Comparison of ENCODE assay signal across 24 mouse cellular contexts in genomic region chr5:113347593-113347992, GRCm38 (mm10). TPM values are rescaled to one million over a fixed set of nuclear protein-coding genes. Genes with fewer than 3 reads are reported as not detected.
DNase-seq lines count a peak whose midpoint lies in the region; ATAC-seq lines count a peak whose summit lies in the region.
"Had no signal": no experiment of that assay in that cellular context is flagged by ENCODE, and none has a peak within 500 bp of the region (broad histone marks: within the 10 kb centered on the region; RNA-seq: fewer than 3 reads in every experiment).

No protein-coding gene starts in this region.

- WGBS in hindbrain, embryonic 13.5 days: 24% methylated on average over 12 of the region's 12 CpGs
- WGBS in hindbrain, embryonic 10.5 days: 29% methylated on average over 12 of the region's 12 CpGs
- 29% methylated on average over 12 of the region's 12 CpGs for WGBS in embryonic facial prominence, embryonic 10.5 days

- H3K4me1 ChIP-seq in hindbrain, embryonic 13.5 days (replicated peaks): peaks cover 59% of the 10 kb centered on the region
- H3K4me1 ChIP-seq in hindbrain, embryonic 10.5 days (replicated peaks): peaks cover 72% of the 10 kb centered on the region
- peaks cover 41% of the 10 kb centered on the region for H3K4me1 ChIP-seq in embryonic facial prominence, embryonic 10.5 days
- H3K4me1 ChIP-seq: heart, embryonic 13.5 days had no signal

- DNase-seq in hindbrain, embryonic 10.5 days (ENCODE audit: low spot score): no peak
- peak; percentile 62 for DNase-seq in retina, postnatal 1 day
- no peak for DNase-seq in retina, embryonic 14.5 days (ENCODE audit: low spot score)
- peak; percentile 67 for DNase-seq in ES-CJ7 (ENCODE audit: low read depth, low spot score)
- DNase-seq in embryonic facial prominence, embryonic 10.5 days (ENCODE audit: low spot score): peak; percentile 15
- DNase-seq in ovary, adult 18-20 months (ENCODE audit: low spot score): no peak
- DNase-seq: adrenal gland, adult 8-10 months; cerebellum, adult 11 months; cerebellum, adult 8-10 months; cerebellum, postnatal 14 days; embryo, embryonic 11 days; gastrocnemius, postnatal 36 days; heart, adult 11 months; heart, postnatal 36 days had no signal

- peak overlapping the region; percentile 10; the same call in 1 of the 2 replicates for H3K4me2 ChIP-seq in hindbrain, embryonic 13.5 days
- H3K4me2 ChIP-seq: embryonic facial prominence, embryonic 12.5 days; forebrain, embryonic 12.5 days; heart, embryonic 13.5 days; hindbrain, embryonic 12.5 days had no signal

- no peak for ATAC-seq in hindbrain, embryonic 13.5 days (ENCODE audit: low FRiP score)
- ATAC-seq: hindbrain, postnatal 0 days; Patski had no signal

- peaks cover 81% of the 10 kb centered on the region for H3K27me3 ChIP-seq in hindbrain, embryonic 13.5 days
- H3K27me3 ChIP-seq in hindbrain, embryonic 10.5 days (ENCODE audit: insufficient read depth, poor library complexity, severe bottlenecking): peaks cover 95% of the 10 kb centered on the region
- peaks cover 96% of the 10 kb centered on the region for H3K27me3 ChIP-seq in embryonic facial prominence, embryonic 10.5 days (replicated peaks; ENCODE audit: low read depth, poor library complexity, severe bottlenecking)

- no peaks in the 10 kb centered on the region for H3K9me3 ChIP-seq in hindbrain, embryonic 13.5 days
- H3K9me3 ChIP-seq in hindbrain, embryonic 10.5 days: no peaks in the 10 kb centered on the region
- H3K9me3 ChIP-seq in embryonic facial prominence, embryonic 10.5 days: no peaks in the 10 kb centered on the region
- H3K9me3 ChIP-seq: embryonic facial prominence, embryonic 12.5 days; forebrain, embryonic 12.5 days; heart, embryonic 13.5 days; hindbrain, embryonic 12.5 days had no signal

- no peak overlapping the region for H3K4me3 ChIP-seq in hindbrain, embryonic 13.5 days
- no peak overlapping the region for H3K4me3 ChIP-seq in hindbrain, embryonic 10.5 days
- H3K4me3 ChIP-seq in embryonic facial prominence, embryonic 10.5 days: no peak overlapping the region
- H3K4me3 ChIP-seq: embryonic facial prominence, embryonic 12.5 days; forebrain, embryonic 12.5 days; heart, embryonic 13.5 days; hindbrain, embryonic 12.5 days had no signal

- no peaks in the 10 kb centered on the region for H3K36me3 ChIP-seq in hindbrain, embryonic 13.5 days
- no peaks in the 10 kb centered on the region for H3K36me3 ChIP-seq in hindbrain, embryonic 10.5 days
- H3K36me3 ChIP-seq in embryonic facial prominence, embryonic 10.5 days (replicated peaks): no peaks in the 10 kb centered on the region
- H3K36me3 ChIP-seq: embryonic facial prominence, embryonic 12.5 days; forebrain, embryonic 12.5 days; heart, embryonic 13.5 days; hindbrain, embryonic 12.5 days had no signal

- H3K9ac ChIP-seq in hindbrain, embryonic 13.5 days: no peak overlapping the region
- H3K9ac ChIP-seq: embryonic facial prominence, embryonic 12.5 days; forebrain, embryonic 12.5 days; heart, embryonic 13.5 days; hindbrain, embryonic 12.5 days had no signal

- no peak overlapping the region for H3K27ac ChIP-seq in hindbrain, embryonic 13.5 days
- no peak overlapping the region for H3K27ac ChIP-seq in hindbrain, embryonic 10.5 days
- no peak overlapping the region for H3K27ac ChIP-seq in embryonic facial prominence, embryonic 10.5 days (replicated peaks)
- H3K27ac ChIP-seq: embryonic facial prominence, embryonic 12.5 days; forebrain, embryonic 12.5 days; heart, embryonic 13.5 days; hindbrain, embryonic 12.5 days; hindbrain, postnatal 0 days had no signal

RNA-seq across cellular contexts. Expression of gene Aym1, which starts 9.5 kb away (rescaled TPM):
- polyA plus RNA-seq in hindbrain, embryonic 13.5 days (2015; fragmentation: Nextera tagmentation; extraction: Ambion mirVana): not detected in 2 replicates
- polyA plus RNA-seq in hindbrain, embryonic 10.5 days (2016; fragmentation: Nextera tagmentation; extraction: Ambion mirVana): not detected in 2 replicates
- not detected in 2 replicates for polyA plus RNA-seq in embryonic facial prominence, embryonic 10.5 days (2016; fragmentation: Nextera tagmentation; extraction: Ambion mirVana)
- polyA plus RNA-seq: brain, embryonic 14.5 days; embryonic facial prominence, embryonic 12.5 days; forebrain, embryonic 12.5 days; heart, embryonic 13.5 days; heart, postnatal 0 days; hindbrain, embryonic 12.5 days; hindbrain, postnatal 0 days; intestine, embryonic 14.5 days; Patski had no signal

RNA-seq across cellular contexts. Expression of gene Sgsm1, which starts 37.0 kb away (rescaled TPM):
- polyA plus RNA-seq in hindbrain, embryonic 13.5 days (2015; fragmentation: Nextera tagmentation; extraction: Ambion mirVana): 14.2 and 14.5 TPM in 2 replicates
- polyA plus RNA-seq in hindbrain, embryonic 10.5 days (2016; fragmentation: Nextera tagmentation; extraction: Ambion mirVana): 16.6 and 17.5 TPM in 2 replicates
- polyA plus RNA-seq in embryonic facial prominence, embryonic 10.5 days (2016; fragmentation: Nextera tagmentation; extraction: Ambion mirVana): 15.1 and 18.0 TPM in 2 replicates

Comparison
In these comparisons a context has a peak if more than half of its experiments do, and no peak if none do; other contexts are left out.
1. DNase-seq: peak in retina, postnatal 1 day (single experiment), ES-CJ7 (single experiment) and embryonic facial prominence, embryonic 10.5 days (single experiment); none in hindbrain, embryonic 10.5 days (single experiment), retina, embryonic 14.5 days (single experiment) and ovary, adult 18-20 months (single experiment).